Mouse (Mus musculus): ENCODE measurements around the gene Rusc1.

- no peak for TF ChIP-seq CTCF (IDR thresholded peaks at IDR 0.05; ENCODE audit: extremely low read depth, insufficient read length, insufficient replicate concordance, low read depth, low read length)
- no peak for TF ChIP-seq POLR2A (IDR thresholded peaks at IDR 0.05; ENCODE audit: low read depth, low read length)
Observed at GRCm38 (mm10) chr3:89108146-89108545, 15.0 kb upstream of the Rusc1 start.
